Mouse (Mus musculus): ENCODE measurements around the gene Tmco5b. TPM values are rescaled to one million over a fixed set of nuclear protein-coding genes. Genes with fewer than 3 reads are reported as not detected.

Tmco5b gene
- not detected in 2 replicates for polyA plus RNA-seq (2015; fragmentation: Nextera tagmentation; extraction: Ambion mirVana)

DNA sequence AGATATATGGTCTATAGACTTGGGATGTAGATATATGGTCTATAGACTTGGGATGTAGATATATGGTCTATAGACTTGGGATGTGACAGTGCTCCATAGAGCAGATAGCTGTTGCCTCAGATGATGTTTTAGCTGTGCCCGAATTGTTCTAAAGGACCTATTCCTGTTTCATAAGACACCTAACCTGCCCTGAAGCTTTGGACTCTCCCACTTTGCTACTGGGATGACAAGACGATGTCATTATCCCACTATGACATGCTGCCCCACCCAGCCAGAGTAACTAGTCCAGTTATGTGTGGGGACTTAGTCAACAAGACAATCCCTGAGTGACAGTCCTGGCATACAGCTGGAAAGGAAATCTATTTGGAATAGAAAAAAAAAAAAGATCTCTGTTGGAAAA lies at the start of gene Tmco5b:
Tmco5b (plus strand) TSS at position 301 of the 400 bp plus-strand sequence.
- Histone ChIP-seq H3K4me2 (no peak within 1 kb of the TSS), H3K9me3 (replicated peaks) (no peaks in the 10 kb centered on the region), H3K9ac (no peak within 1 kb of the TSS), H3K4me1 (no peaks in the 10 kb centered on the region), H3K4me3 (replicated peaks) (no peak within 1 kb of the TSS), H3K27ac (no peak within 1 kb of the TSS), H3K27me3 (no peaks in the 10 kb centered on the region), H3K36me3 (no peaks in the 10 kb centered on the region)
- WGBS, result 90% methylated on average over 2 of the region's 2 CpGs
- no peak for ATAC-seq (replicated peaks; ENCODE audit: low FRiP score)

DNA sequence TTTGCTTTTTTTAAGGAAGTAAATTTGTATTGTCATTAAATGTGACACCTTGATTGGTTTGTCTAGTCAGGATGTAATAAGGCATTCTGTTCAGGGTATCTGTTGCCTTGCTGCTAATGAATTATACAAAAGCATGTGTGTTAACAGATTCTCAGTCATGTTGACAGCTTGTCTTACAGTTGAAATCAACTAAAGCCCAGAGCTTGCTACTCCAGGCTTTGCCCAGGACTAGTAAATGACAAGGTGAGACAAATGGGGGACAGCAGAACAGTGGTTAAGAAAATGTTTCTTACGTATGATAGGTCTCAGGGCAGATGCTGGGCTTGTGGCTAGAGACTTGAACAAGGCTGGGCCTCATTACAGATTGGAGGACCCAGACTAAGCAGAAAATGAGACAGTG lies 48.5 kb upstream of the Tmco5b start:
- Histone ChIP-seq H3K4me1 (no peaks in the 10 kb centered on the region), H3K27me3 (no peaks in the 10 kb centered on the region), H3K9me3 (replicated peaks) (no peaks in the 10 kb centered on the region), H3K27ac (no peak overlapping the region), H3K9ac (no peak overlapping the region), H3K36me3 (no peaks in the 10 kb centered on the region), H3K4me3 (replicated peaks) (no peak overlapping the region), H3K4me2 (no peak overlapping the region)
- WGBS, result 78% methylated on average over 1 of the region's 1 CpGs
- ATAC-seq (replicated peaks; ENCODE audit: low FRiP score), result no peak

DNA sequence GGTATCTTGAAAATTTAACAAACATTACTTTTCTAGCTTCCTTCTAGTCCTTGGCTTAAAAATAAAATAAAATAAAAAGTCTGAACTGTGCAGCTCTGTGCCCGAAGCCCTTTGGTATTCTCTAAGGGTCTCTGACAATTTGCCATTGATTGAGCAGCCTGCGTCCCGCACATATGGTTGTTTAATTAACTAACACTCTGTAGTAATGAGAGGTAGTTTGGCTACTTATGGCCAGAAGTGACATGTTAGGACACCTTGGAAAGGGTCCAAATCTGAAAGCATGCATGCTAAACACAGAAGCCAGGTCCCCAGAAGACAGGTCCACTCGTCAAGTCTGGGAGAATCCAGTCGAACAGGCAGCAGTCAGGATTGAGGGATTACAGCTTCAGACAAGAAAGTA lies 46.7 kb upstream of the Tmco5b start:
- Histone ChIP-seq H3K36me3 (no peaks in the 10 kb centered on the region), H3K4me2 (no peak overlapping the region), H3K4me3 (replicated peaks) (no peak overlapping the region), H3K27ac (no peak overlapping the region), H3K4me1 (no peaks in the 10 kb centered on the region), H3K9ac (no peak overlapping the region), H3K9me3 (replicated peaks) (no peaks in the 10 kb centered on the region), H3K27me3 (no peaks in the 10 kb centered on the region)
- no peak for ATAC-seq (replicated peaks; ENCODE audit: low FRiP score)
- WGBS, result 66% methylated on average over 5 of the region's 5 CpGs

DNA sequence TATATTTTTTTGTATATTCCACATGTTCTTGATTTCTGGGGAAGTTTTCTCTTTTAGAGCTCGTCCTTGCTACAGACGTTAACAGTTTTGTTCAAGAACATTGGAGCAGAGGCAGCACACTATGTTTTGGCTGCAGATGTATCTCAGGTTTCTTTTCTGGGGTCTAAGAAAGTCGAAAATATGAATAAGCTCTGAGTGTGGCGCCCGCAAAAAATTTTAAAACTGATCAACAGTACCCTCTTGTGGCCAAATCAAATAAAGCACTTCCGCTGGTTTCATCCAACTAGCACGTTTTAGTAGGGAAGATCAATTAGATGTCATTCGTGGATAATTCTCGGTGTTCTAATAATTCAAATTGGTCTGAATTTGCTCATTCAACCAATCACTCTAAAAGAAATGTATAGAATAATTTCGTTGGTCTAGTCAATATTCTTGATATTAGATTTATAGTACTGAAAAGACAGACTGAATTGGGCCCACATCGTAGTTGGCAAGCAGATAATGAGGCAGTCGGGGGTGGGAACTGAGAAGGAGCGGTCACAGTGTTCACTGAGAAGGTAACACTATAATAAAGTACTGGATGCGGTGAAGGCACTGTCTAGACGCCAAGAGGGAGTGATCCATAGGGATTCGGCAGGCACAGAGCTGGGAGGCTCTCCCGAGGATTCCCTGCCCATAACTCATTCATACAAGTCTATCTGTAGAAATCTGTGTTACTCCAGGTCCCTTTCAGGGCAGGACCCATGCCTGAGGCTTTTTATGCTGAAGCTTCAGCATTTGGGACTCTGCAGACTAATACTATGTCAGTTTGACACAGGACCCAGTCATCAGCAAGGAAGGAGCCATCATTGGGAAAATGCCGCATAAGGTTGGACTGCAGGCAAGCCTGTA lies 17.1 kb downstream of the Tmco5b start:
- Histone ChIP-seq H3K9me3 (replicated peaks) (no peaks in the 10 kb centered on the region), H3K27ac (no peak overlapping the region), H3K4me1 (0 out of 2 replicates have a peak, but pooled peaks cover 3% of the 10 kb centered on the region), H3K4me2 (0 out of 2 replicates have a peak overlapping the region, but pooled peaks have one; percentile 30), H3K27me3 (peaks cover 9% of the 10 kb centered on the region; the same call in 1 of the 2 replicates), H3K36me3 (no peaks in the 10 kb centered on the region), H3K4me3 (replicated peaks) (no peak overlapping the region), H3K9ac (no peak overlapping the region)
- 34% methylated on average over 18 of the region's 18 CpGs for WGBS
- ATAC-seq (replicated peaks; ENCODE audit: low FRiP score), result peak; percentile 25

DNA sequence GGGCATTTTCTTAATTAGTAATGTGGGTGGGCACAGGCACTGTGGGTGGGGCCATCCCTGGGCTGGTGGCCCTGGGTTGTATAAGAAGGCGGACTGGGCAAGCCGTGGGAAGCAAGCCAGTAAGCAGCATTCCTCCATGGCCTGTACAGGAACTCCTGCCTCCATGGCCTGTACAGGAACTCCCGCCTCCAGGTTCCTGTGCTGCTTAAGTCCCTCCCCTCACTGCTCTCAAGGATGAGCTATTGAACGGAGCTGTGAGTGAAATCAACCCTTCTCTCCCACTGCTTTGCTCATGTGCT lies 17.7 kb downstream of the Tmco5b start:
- no peak overlapping the region for H3K27ac ChIP-seq
- no peak overlapping the region for H3K4me3 ChIP-seq (replicated peaks)
- no peak overlapping the region for H3K9ac ChIP-seq
- H3K27me3 ChIP-seq, result peaks cover 9% of the 10 kb centered on the region; the same call in 1 of the 2 replicates
- ATAC-seq (replicated peaks; ENCODE audit: low FRiP score), result peak; percentile 64
- WGBS, result 66% methylated on average over 4 of the region's 4 CpGs
- 0 out of 2 replicates have a peak, but pooled peaks cover 3% of the 10 kb centered on the region for H3K4me1 ChIP-seq
- no peaks in the 10 kb centered on the region for H3K36me3 ChIP-seq
- H3K4me2 ChIP-seq, result no peak overlapping the region
- no peaks in the 10 kb centered on the region for H3K9me3 ChIP-seq (replicated peaks)

DNA sequence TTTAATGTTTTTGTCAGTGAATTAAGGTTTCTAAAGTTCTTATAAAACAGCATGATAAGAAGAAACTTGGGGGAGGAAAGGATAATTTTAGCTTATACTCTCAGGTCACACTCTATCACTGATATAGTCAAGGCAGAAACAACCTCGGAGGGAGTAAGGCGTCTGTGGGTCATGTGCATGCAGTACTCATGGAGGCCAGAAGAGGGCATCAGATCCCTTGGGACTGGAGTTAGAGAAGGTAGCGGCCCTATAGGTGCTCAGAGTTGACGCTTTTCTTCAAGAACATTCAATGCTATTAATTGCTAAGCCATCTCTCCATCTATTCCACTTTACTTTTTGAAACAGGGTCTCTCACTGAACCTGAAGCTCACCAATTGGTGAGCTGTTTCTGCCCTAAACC lies 19.8 kb downstream of the Tmco5b start:
- Histone ChIP-seq H3K4me1 (0 out of 2 replicates have a peak, but pooled peaks cover 3% of the 10 kb centered on the region), H3K27ac (no peak overlapping the region), H3K9ac (no peak overlapping the region), H3K36me3 (no peaks in the 10 kb centered on the region), H3K4me3 (replicated peaks) (no peak overlapping the region), H3K4me2 (no peak overlapping the region), H3K9me3 (replicated peaks) (no peaks in the 10 kb centered on the region), H3K27me3 (peaks cover 9% of the 10 kb centered on the region; the same call in 1 of the 2 replicates)
- 6% methylated on average over 4 of the region's 4 CpGs for WGBS
- peak; percentile 79 for ATAC-seq (replicated peaks; ENCODE audit: low FRiP score)

DNA sequence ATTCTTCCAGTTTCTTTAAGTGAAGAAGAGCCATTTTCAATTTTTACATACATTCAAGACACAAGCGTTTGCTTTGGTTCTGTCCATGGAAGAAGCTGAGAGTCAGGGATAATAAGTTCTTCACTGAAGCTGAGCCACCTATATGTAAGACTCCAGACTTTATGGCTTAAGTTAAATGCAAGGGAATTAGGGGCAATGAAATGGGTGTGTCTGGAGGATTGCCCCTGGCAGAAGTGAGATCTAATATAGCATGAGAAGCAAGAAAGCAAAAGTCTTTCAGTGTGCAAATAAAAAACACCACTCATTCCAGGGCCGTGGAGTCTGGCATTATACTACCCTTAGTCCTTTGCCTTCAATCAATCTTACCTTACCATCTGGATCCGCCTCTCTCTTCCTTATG lies 25.7 kb downstream of the Tmco5b start:
- H3K36me3 ChIP-seq, result no peaks in the 10 kb centered on the region
- H3K27me3 ChIP-seq, result no peaks in the 10 kb centered on the region
- WGBS, result 69% methylated on average over 3 of the region's 3 CpGs
- H3K27ac ChIP-seq, result no peak overlapping the region
- no peak overlapping the region for H3K4me3 ChIP-seq (replicated peaks)
- H3K4me2 ChIP-seq, result no peak overlapping the region
- no peak for ATAC-seq (replicated peaks; ENCODE audit: low FRiP score)
- H3K9me3 ChIP-seq (replicated peaks), result no peaks in the 10 kb centered on the region
- no peak overlapping the region for H3K9ac ChIP-seq
- no peaks in the 10 kb centered on the region for H3K4me1 ChIP-seq

DNA sequence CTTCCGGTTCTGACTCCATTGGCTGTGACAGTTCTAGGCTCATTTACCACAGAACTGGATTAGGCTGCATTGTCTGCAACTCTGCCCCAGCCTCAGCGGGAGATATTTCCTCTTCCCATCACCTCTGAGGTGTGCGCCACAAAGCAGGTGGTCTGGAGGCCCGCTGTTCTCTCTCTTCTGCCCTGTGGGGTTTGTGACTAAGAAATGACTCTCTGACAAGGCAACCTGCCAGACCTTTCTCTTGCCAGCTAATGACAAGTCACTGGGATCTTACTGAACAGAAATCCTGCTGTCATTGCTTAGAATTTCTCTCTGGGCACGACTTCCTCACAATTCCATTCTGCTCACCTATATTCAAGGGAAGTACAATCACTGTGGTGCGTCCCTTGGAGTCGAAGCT lies 37.5 kb downstream of the Tmco5b start:
- Histone ChIP-seq H3K36me3 (no peaks in the 10 kb centered on the region), H3K4me1 (peaks cover 9% of the 10 kb centered on the region), H3K27ac (no peak overlapping the region), H3K4me3 (replicated peaks) (no peak overlapping the region), H3K9me3 (replicated peaks) (no peaks in the 10 kb centered on the region), H3K27me3 (0 out of 2 replicates have a peak, but pooled peaks cover 8% of the 10 kb centered on the region), H3K4me2 (no peak overlapping the region), H3K9ac (no peak overlapping the region)
- ATAC-seq (replicated peaks; ENCODE audit: low FRiP score), result no peak
- 49% methylated on average over 7 of the region's 7 CpGs for WGBS

DNA sequence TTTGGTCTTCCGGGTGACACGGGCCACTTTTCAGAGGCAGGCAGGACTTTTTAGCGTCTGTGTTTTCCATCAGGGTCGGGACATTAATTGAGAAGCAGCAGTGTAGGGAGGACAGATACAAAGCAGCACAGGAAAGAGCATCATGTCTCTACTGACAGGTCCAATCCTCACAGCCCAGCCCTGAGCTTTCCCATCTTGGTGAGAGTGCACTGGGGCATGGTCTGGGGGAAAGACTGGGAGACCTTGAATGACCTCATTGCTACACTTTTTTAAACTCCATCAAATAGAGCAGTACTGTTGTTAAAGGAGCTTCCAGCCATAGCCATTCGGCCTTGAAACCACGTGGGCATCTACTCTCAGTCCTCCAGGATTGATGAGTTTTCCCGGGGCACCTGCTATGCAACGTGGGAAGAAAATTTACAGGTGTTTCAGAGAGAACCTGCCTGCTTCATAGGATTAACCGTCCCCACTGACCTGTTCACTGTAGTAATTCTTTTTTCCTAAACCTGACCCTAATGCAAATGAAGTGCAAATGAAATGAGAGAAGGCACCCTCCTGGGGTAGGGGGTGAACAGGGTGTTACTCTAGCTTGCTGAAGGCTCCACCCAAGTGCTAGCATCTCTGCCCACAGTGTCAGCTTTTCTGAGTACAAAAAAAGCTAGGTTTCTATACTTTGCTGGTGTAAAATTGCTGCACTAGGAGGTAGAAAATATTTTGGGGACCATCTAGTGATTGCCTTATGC lies 48.4 kb downstream of the Tmco5b start:
- H3K27ac ChIP-seq, result peak overlapping the region; percentile 70
- H3K4me3 ChIP-seq (replicated peaks), result no peak overlapping the region
- H3K9ac ChIP-seq, result no peak overlapping the region
- H3K9me3 ChIP-seq (replicated peaks), result no peaks in the 10 kb centered on the region
- WGBS, result 22% methylated on average over 9 of the region's 9 CpGs
- 0 out of 2 replicates have a peak overlapping the region, but pooled peaks have one; percentile 3 for H3K4me2 ChIP-seq
- ATAC-seq (replicated peaks; ENCODE audit: low FRiP score), result peak; percentile 96
- H3K36me3 ChIP-seq, result no peaks in the 10 kb centered on the region
- H3K27me3 ChIP-seq, result no peaks in the 10 kb centered on the region
- H3K4me1 ChIP-seq, result peaks cover 15% of the 10 kb centered on the region; the same call in 1 of the 2 replicates

DNA sequence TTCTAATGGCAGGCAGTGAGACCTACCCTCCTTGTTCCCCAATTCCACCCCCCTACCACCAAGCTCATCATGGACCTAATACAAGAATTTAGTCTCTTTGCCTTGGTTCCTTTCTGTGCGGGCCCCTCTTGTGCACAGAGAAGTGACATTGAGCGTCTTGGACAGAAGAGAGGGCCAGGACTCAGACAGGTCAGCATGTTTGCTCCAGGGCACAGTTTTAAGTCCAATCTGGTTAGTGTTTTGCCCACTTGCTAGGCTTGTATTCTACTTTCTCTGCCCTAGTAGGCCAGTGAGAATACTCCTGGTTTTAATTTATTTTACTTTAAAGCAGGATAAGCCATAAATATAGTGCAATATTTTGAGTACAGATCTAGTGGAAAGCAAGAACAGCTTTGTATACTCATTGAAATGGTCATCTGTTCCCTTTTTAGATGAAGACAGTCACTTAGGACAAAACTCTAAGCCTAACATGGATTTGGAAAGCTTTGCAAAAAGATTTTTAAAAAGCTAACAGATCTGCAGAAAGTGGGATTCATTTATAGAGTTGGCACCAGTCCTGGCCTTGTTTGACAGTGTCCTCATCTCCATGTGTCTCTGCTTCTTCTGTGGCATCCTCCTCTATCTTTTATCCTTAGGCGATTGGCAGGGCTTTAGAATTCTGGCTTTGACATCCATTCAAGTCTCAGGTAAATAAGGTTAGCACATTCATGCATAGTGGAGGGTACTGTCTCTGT lies 50.2 kb downstream of the Tmco5b start:
- Histone ChIP-seq H3K4me3 (replicated peaks) (no peak overlapping the region), H3K4me1 (peaks cover 12% of the 10 kb centered on the region; the same call in 1 of the 2 replicates), H3K4me2 (no peak overlapping the region), H3K36me3 (no peaks in the 10 kb centered on the region), H3K9ac (no peak overlapping the region), H3K9me3 (replicated peaks) (no peaks in the 10 kb centered on the region), H3K27me3 (no peaks in the 10 kb centered on the region), H3K27ac (no peak overlapping the region)
- WGBS, result 82% methylated on average over 3 of the region's 3 CpGs
- no peak for ATAC-seq (replicated peaks; ENCODE audit: low FRiP score)

DNA sequence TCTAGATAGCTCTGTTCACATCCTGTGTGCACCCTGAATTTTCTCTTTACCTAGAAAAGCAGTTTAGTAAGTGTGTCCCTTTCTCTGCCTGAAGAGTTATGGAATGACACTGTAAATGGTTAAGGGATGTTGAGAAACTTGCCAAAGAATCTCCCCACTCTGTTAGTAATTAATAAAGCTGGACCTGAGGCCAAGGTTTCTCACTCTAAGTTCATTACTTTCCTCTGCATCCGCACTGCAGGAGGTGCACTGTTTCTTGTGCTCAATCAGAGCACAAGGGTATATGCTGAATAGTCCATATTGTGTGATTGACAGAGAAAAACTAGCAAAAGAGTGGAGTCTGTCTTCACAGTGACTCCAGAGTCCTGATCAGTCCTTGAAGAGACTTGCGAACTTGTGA lies 59.0 kb downstream of the Tmco5b start:
- Histone ChIP-seq H3K9me3 (replicated peaks) (no peaks in the 10 kb centered on the region), H3K4me3 (replicated peaks) (no peak overlapping the region), H3K27me3 (no peaks in the 10 kb centered on the region), H3K9ac (no peak overlapping the region), H3K36me3 (no peaks in the 10 kb centered on the region), H3K4me2 (no peak overlapping the region), H3K27ac (no peak overlapping the region), H3K4me1 (no peaks in the 10 kb centered on the region)
- WGBS, result 79% methylated on average over 2 of the region's 2 CpGs
- ATAC-seq (replicated peaks; ENCODE audit: low FRiP score), result no peak

Data from kidney, embryonic 15.5 days (tissue).